Mouse (Mus musculus) right cerebral cortex, postnatal 4 days (tissue): Measurements from ENCODE around the gene Pik3ap1.
"Not testable (repeated sequence)": the region's sequence is repeated elsewhere in the genome, so short reads cannot be mapped to it uniquely, and the experiment has no call there.

Source experiments
- DNase-seq: peaks from one replicate; pipeline ENCODE4 v3.0.0-alpha.2; 2022

Gene Pik3ap1

GRCm38 (mm10) chr19:41384922-41385508, at the start of gene Pik3ap1:
Gene Pik3ap1 (minus strand): TSS chr19:41385102.
- peak; percentile 16 for DNase-seq

GRCm38 (mm10) chr19:41431512-41432164, 46.7 kb upstream of the Pik3ap1 start:
- not testable (repeated sequence) for DNase-seq

GRCm38 (mm10) chr19:41425927-41426772, 41.2 kb upstream of the Pik3ap1 start:
- not testable (repeated sequence) for DNase-seq

GRCm38 (mm10) chr19:41421264-41421663, 36.4 kb upstream of the Pik3ap1 start:
- no peak for DNase-seq

GRCm38 (mm10) chr19:41418786-41419185, 33.9 kb upstream of the Pik3ap1 start:
- DNase-seq = no peak

GRCm38 (mm10) chr19:41417995-41418394, 33.1 kb upstream of the Pik3ap1 start:
- DNase-seq = peak; percentile 11

- no peak for DNase-seq
These were observed 31.3 kb upstream of the Pik3ap1 start for GRCm38 (mm10) chr19:41416201-41416600.

GRCm38 (mm10) chr19:41402603-41403002, 17.7 kb upstream of the Pik3ap1 start:
- no peak for DNase-seq

GRCm38 (mm10) chr19:41390856-41391255, 6.0 kb upstream of the Pik3ap1 start:
- no peak for DNase-seq

- no peak for DNase-seq
These were observed 4.4 kb upstream of the Pik3ap1 start for GRCm38 (mm10) chr19:41389351-41389750.

GRCm38 (mm10) chr19:41388242-41388641, 3.3 kb upstream of the Pik3ap1 start:
- no peak for DNase-seq

- no peak for DNase-seq
These were observed 2.4 kb upstream of the Pik3ap1 start for GRCm38 (mm10) chr19:41387262-41387661.

- no peak for DNase-seq
These were observed 473 bp downstream of the Pik3ap1 start for GRCm38 (mm10) chr19:41384406-41384851.

GRCm38 (mm10) chr19:41382391-41382978, 2.4 kb downstream of the Pik3ap1 start:
- DNase-seq = no peak

GRCm38 (mm10) chr19:41381581-41382239, 3.2 kb downstream of the Pik3ap1 start:
- DNase-seq = no peak

- no peak for DNase-seq
These were observed 5.7 kb downstream of the Pik3ap1 start for GRCm38 (mm10) chr19:41379195-41379594.

- DNase-seq = no peak
These were observed 9.1 kb downstream of the Pik3ap1 start for GRCm38 (mm10) chr19:41375791-41376190.

GRCm38 (mm10) chr19:41375096-41375495, 9.8 kb downstream of the Pik3ap1 start:
- no peak for DNase-seq

- no peak for DNase-seq
These were observed 10.2 kb downstream of the Pik3ap1 start for GRCm38 (mm10) chr19:41374658-41375057.

GRCm38 (mm10) chr19:41372322-41372721, 12.6 kb downstream of the Pik3ap1 start:
- no peak for DNase-seq

GRCm38 (mm10) chr19:41371373-41371772, 13.5 kb downstream of the Pik3ap1 start:
- no peak for DNase-seq

- DNase-seq = no peak
These were observed 15.1 kb downstream of the Pik3ap1 start for GRCm38 (mm10) chr19:41369557-41370460.
